Mouse (Mus musculus): ENCODE measurements at regions not wholly inside any gene's neighbourhood (a gene's known extent, or its start where the extent isn't known, plus 50 kb on each side); places are given as distances from the start of the nearest gene placed in this dataset.

GRCm38 (mm10) chr14:58759759-58760158 lies 382.9 kb downstream of the 1700129C05Rik start:
- TF ChIP-seq EP300 (IDR thresholded peaks at IDR 0.05; ENCODE audit: low read depth) (no peak), CTCF (IDR thresholded peaks at IDR 0.05; ENCODE audit: low read depth) (no peak)

Measured in heart, postnatal 0 days (tissue).